Mouse (Mus musculus): ENCODE results near the gene Rad50. TPM values are rescaled to one million over a fixed set of nuclear protein-coding genes. Genes with fewer than 3 reads are reported as not detected.

Rad50 gene
- total and polyA plus RNA-seq, 3 experiments, result 39.6 to 53.6 (median 48.2) TPM

GRCm38 (mm10) chr11:53616748-53617558 is 90.2 kb downstream of the Rad50 start (continued):
- TF ChIP-seq MXI1 (IDR thresholded peaks at IDR 0.05; ENCODE audit: low read depth, low read length) (peak; percentile 91; the same call in 1 of the 2 replicates), MAZ (IDR thresholded peaks at IDR 0.05; ENCODE audit: low read depth, low read length) (peak; percentile 97), JUND (conservative IDR thresholded peaks at IDR 0.05; ENCODE audit: low read depth, low read length) (no peak; the same call in 1 of the 2 replicates), MYC (IDR thresholded peaks at IDR 0.05; ENCODE audit: low read depth, low read length) (peak; percentile 89), MAFK (IDR thresholded peaks at IDR 0.05; ENCODE audit: insufficient replicate concordance, low read length) (peak; percentile 90), ZMIZ1 (IDR thresholded peaks at IDR 0.05; ENCODE audit: low read depth, low read length) (peak; percentile 80), E2F4 (IDR thresholded peaks at IDR 0.05; ENCODE audit: insufficient replicate concordance, low read depth, low read length) (0 out of 2 replicates have a peak, but pooled peaks have one; percentile 3), ZKSCAN1 (IDR thresholded peaks at IDR 0.05; ENCODE audit: borderline replicate concordance, low read depth, low read length) (no peak; the same call in 1 of the 2 replicates), NRF1 (IDR thresholded peaks at IDR 0.05; ENCODE audit: low read depth, low read length) (0 out of 2 replicates have a peak, but pooled peaks have one; percentile 10), NELFE (IDR thresholded peaks at IDR 0.05; ENCODE audit: low read depth, low read length) (peak; percentile 88)

GRCm38 (mm10) chr11:53615575-53615974 is 91.5 kb downstream of the Rad50 start:
- peak overlapping the region; percentile 97 for H3K9ac ChIP-seq (ENCODE audit: insufficient read depth, low read depth)
- H3K27ac ChIP-seq (ENCODE audit: insufficient read depth, low read depth), result peak overlapping the region; percentile 86
- H3K4me1 ChIP-seq (ENCODE audit: control insufficient read depth in 1 of 2, insufficient read depth in 2 of 2), result peaks cover 22 to 47% of the 10 kb centered on the region in 2 experiments
- in situ Hi-C loops (cut with MboI; ENCODE audit: low pct_ligation_motif_present, low pct_unique_long_range_greater_than_20kb, low sequenced_read_pairs) (no loop called here), dilution Hi-C loops (cut with MboI; ENCODE audit: extremely low pct_ligation_motif_present, extremely low pct_unique_long_range_greater_than_20kb, low sequenced_read_pairs) (no loop called here)
- no peaks in the 10 kb centered on the region for H3K27me3 ChIP-seq (replicated peaks)
- H3K36me3 ChIP-seq (replicated peaks in 1 of 2; ENCODE audit: control insufficient read depth in 1 of 2, insufficient read depth in 1 of 2, low read length in 1 of 2), result peaks cover 20 to 44% of the 10 kb centered on the region in 2 experiments
- H3K4me3 ChIP-seq (replicated peaks in 1 of 3; ENCODE audit: low read depth in 2 of 3, low read length in 2 of 3, poor library complexity in 1 of 3), result peak overlapping the region; percentile 64 to 88 (median 69)
- H3K9me3 ChIP-seq (replicated peaks; ENCODE audit: low read length), result peaks cover 28% of the 10 kb centered on the region
- H3K4me2 ChIP-seq (ENCODE audit: insufficient read depth, low read depth, poor library complexity, severe bottlenecking), result peak overlapping the region; percentile 79
- no peak for DNase-seq (ENCODE audit: extremely low read depth)
- H3K79me2 ChIP-seq (replicated peaks; ENCODE audit: control insufficient read depth, extremely low read depth, insufficient read depth, poor library complexity, severe bottlenecking), result peaks cover 25% of the 10 kb centered on the region
- no peak for TF ChIP-seq USF2 (conservative IDR thresholded peaks at IDR 0.05; ENCODE audit: low read depth, low read length)
- peak; percentile 71 for TF ChIP-seq MAX (IDR thresholded peaks at IDR 0.05; ENCODE audit: low read length)
- no peak for TF ChIP-seq SMC3 (IDR thresholded peaks at IDR 0.05; ENCODE audit: low read depth, low read length)
- TF ChIP-seq USF1 (IDR thresholded peaks at IDR 0.05; ENCODE audit: low read depth, low read length), result no peak
- TF ChIP-seq POLR2A (IDR thresholded peaks at IDR 0.05; ENCODE audit: low read depth, low read length), result 0 out of 2 replicates have a peak, but pooled peaks have one; percentile 25
- TF ChIP-seq ZMIZ1 (IDR thresholded peaks at IDR 0.05; ENCODE audit: low read depth, low read length), result no peak
- 0 out of 2 replicates have a peak, but pooled peaks have one; percentile 25 for TF ChIP-seq CHD2 (IDR thresholded peaks at IDR 0.05; ENCODE audit: low read length)
- TF ChIP-seq MAFK (IDR thresholded peaks at IDR 0.05; ENCODE audit: insufficient replicate concordance, low read length), result peak; percentile 4; the same call in 1 of the 2 replicates
- TF ChIP-seq ZKSCAN1 (IDR thresholded peaks at IDR 0.05; ENCODE audit: borderline replicate concordance, low read depth, low read length), result no peak
- TF ChIP-seq ELF1 (IDR thresholded peaks at IDR 0.05; ENCODE audit: low read depth, low read length), result no peak
- peak; percentile 77 for TF ChIP-seq MYC (IDR thresholded peaks at IDR 0.05; ENCODE audit: low read depth, low read length)
- no peak for TF ChIP-seq ZC3H11A (IDR thresholded peaks at IDR 0.05; ENCODE audit: low read depth, low read length)
- TF ChIP-seq MAZ (IDR thresholded peaks at IDR 0.05; ENCODE audit: low read depth, low read length), result no peak
- no peak for TF ChIP-seq RAD21 (IDR thresholded peaks at IDR 0.05; ENCODE audit: low read depth, low read length)
- TF ChIP-seq MXI1 (IDR thresholded peaks at IDR 0.05; ENCODE audit: low read depth, low read length), result 0 out of 2 replicates have a peak, but pooled peaks have one; percentile 41
- no peak for TF ChIP-seq TBP (conservative IDR thresholded peaks at IDR 0.05; ENCODE audit: low read depth, low read length)
- no peak for TF ChIP-seq JUN (IDR thresholded peaks at IDR 0.05; ENCODE audit: insufficient read depth, low read depth, low read length)
- no peak for TF ChIP-seq JUND (conservative IDR thresholded peaks at IDR 0.05; ENCODE audit: low read depth, low read length)
- TF ChIP-seq IRF4 (IDR thresholded peaks at IDR 0.05; ENCODE audit: low read depth, low read length), result no peak
- TF ChIP-seq CHD1 (IDR thresholded peaks at IDR 0.05; ENCODE audit: low read depth, low read length), result 0 out of 2 replicates have a peak, but pooled peaks have one; percentile 47
- no peak for TF ChIP-seq MEF2A (IDR thresholded peaks at IDR 0.05; ENCODE audit: borderline replicate concordance, low read depth, low read length)
- 0 out of 2 replicates have a peak, but pooled peaks have one; percentile 28 for TF ChIP-seq UBTF (IDR thresholded peaks at IDR 0.05; ENCODE audit: low read depth, low read length)
- TF ChIP-seq GABPA (IDR thresholded peaks at IDR 0.05; ENCODE audit: insufficient replicate concordance, low read depth, low read length), result no peak
- no peak for TF ChIP-seq PAX5 (IDR thresholded peaks at IDR 0.05; ENCODE audit: low read length)
- TF ChIP-seq KAT2A (IDR thresholded peaks at IDR 0.05; ENCODE audit: insufficient replicate concordance, low read length), result no peak
- no peak for TF ChIP-seq RCOR1 (conservative IDR thresholded peaks at IDR 0.05; ENCODE audit: low read depth, low read length)
- no peak for TF ChIP-seq ETS1 (conservative IDR thresholded peaks at IDR 0.05; ENCODE audit: low read depth, low read length)
- peak; percentile 87 for TF ChIP-seq BHLHE40 (IDR thresholded peaks at IDR 0.05; ENCODE audit: low read depth, low read length)
- no peak for TF ChIP-seq E2F4 (IDR thresholded peaks at IDR 0.05; ENCODE audit: insufficient replicate concordance, low read depth, low read length)
- no peak for TF ChIP-seq ZNF384 (IDR thresholded peaks at IDR 0.05; ENCODE audit: low read depth, low read length)

All from CH12.LX (cell line).